Mouse (Mus musculus): ENCODE data around the gene Slc22a15. TPM values are rescaled to one million over a fixed set of nuclear protein-coding genes. Genes with fewer than 3 reads are reported as not detected.

Gene Slc22a15
- total RNA-seq, 1 experiment from 2014 or later = 7.1 TPM

DNA sequence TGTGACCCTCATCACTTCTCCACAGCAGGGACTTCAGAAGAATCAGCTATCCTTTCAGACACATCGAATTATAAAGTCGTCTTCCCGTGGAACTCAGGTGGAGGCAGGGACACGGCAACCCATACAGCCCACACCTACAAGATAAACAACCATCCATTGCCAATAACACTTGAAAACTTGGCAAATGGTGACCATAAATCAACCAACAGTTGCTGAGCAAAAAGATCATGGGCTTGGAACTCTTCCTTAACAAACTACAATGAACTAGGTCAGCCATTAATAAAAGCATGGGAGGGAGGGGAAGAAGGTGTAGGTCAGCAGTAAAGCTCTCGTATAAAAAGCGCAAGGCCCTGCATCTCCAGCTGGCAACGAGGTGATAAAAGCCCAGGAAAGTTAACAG lies 1.9 kb downstream of the Slc22a15 start:
- no peak for ATAC-seq (replicated peaks; ENCODE audit: insufficient number of reproducible peaks, low FRiP score, low TSS enrichment, poor library complexity, severe bottlenecking)

- no peak for ATAC-seq (replicated peaks; ENCODE audit: insufficient number of reproducible peaks, low FRiP score, low TSS enrichment, poor library complexity, severe bottlenecking)
Observed at GRCm38 (mm10) chr3:101918526-101918925, 5.7 kb downstream of the Slc22a15 start.

GRCm38 (mm10) chr3:101917665-101918064 lies 6.6 kb downstream of the Slc22a15 start:
- no peak for ATAC-seq (replicated peaks; ENCODE audit: insufficient number of reproducible peaks, low FRiP score, low TSS enrichment, poor library complexity, severe bottlenecking)

DNA sequence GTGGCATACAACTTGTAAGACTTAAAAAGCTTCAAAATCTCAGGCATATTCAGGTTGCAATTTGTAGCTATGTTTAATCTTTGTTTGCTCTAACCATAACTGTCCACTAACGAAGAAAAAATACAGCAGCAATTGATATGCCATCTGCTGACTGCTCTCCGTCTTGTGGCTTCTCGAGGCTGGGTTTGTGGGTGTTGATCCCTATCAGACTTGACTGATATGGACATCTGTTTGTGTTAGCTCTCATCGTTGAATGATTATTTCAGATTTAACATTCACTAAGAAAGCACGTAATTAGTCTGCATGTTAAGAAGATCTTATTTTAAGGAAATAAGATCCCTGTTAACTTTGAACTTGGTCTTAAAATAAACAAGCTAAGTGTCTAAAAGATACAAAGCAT lies 7.7 kb downstream of the Slc22a15 start:
- ATAC-seq (replicated peaks; ENCODE audit: insufficient number of reproducible peaks, low FRiP score, low TSS enrichment, poor library complexity, severe bottlenecking) = no peak

DNA sequence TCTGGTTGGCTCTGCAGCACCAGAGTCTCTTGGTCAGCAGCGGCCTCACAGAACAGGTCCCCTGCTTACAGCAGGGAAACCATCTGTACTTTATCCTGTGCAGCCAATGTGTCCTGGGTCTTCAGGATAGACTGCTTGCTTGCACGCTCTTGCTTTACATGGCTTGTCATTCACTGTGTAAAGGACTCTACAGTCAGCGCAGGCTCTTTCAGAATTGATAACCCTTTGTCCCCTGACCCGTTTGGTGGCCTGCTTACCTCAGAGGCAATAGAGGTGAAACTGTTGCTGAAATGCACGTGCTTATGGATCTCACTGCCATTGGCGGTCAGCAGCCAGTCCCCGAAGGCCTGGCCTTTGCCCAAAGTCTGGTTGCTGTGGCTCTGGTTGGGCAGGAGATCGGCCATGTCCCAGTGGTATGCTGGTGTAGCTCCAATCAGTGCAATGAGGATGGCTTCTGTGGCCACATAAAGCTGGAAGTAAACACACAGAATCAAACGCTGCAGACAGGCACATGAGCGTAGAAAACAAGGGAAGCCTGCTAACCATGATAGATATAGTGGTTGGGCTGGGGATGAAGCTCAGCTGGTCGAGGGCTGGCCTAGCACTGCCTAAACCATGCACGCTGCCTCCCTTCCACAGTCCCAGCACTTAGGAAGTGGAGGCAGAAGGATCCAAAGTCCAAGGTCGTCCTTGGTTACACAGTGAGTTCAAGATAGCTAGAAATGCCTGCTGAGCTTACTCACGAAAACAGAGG lies 9.0 kb downstream of the Slc22a15 start:
- no peak for ATAC-seq (replicated peaks; ENCODE audit: insufficient number of reproducible peaks, low FRiP score, low TSS enrichment, poor library complexity, severe bottlenecking)

- ATAC-seq (replicated peaks; ENCODE audit: insufficient number of reproducible peaks, low FRiP score, low TSS enrichment, poor library complexity, severe bottlenecking) = no peak
Observed at GRCm38 (mm10) chr3:101914266-101914665, 10.0 kb downstream of the Slc22a15 start.

- no peak for ATAC-seq (replicated peaks; ENCODE audit: insufficient number of reproducible peaks, low FRiP score, low TSS enrichment, poor library complexity, severe bottlenecking)
Observed at GRCm38 (mm10) chr3:101912041-101912440, 12.2 kb downstream of the Slc22a15 start.

GRCm38 (mm10) chr3:101907049-101907448 lies 17.2 kb downstream of the Slc22a15 start:
- ATAC-seq (replicated peaks; ENCODE audit: insufficient number of reproducible peaks, low FRiP score, low TSS enrichment, poor library complexity, severe bottlenecking) = no peak

GRCm38 (mm10) chr3:101904776-101905175 lies 19.5 kb downstream of the Slc22a15 start:
- no peak for ATAC-seq (replicated peaks; ENCODE audit: insufficient number of reproducible peaks, low FRiP score, low TSS enrichment, poor library complexity, severe bottlenecking)

- no peak for ATAC-seq (replicated peaks; ENCODE audit: insufficient number of reproducible peaks, low FRiP score, low TSS enrichment, poor library complexity, severe bottlenecking)
Observed at GRCm38 (mm10) chr3:101903091-101903490, 21.2 kb downstream of the Slc22a15 start.

- ATAC-seq (replicated peaks; ENCODE audit: insufficient number of reproducible peaks, low FRiP score, low TSS enrichment, poor library complexity, severe bottlenecking) = no peak
Observed at GRCm38 (mm10) chr3:101902344-101902743, 21.9 kb downstream of the Slc22a15 start.

- ATAC-seq (replicated peaks; ENCODE audit: insufficient number of reproducible peaks, low FRiP score, low TSS enrichment, poor library complexity, severe bottlenecking) = no peak
Observed at GRCm38 (mm10) chr3:101897377-101897974, 26.8 kb downstream of the Slc22a15 start.

- ATAC-seq (replicated peaks; ENCODE audit: insufficient number of reproducible peaks, low FRiP score, low TSS enrichment, poor library complexity, severe bottlenecking) = peak; percentile 78; the same call in 1 of the 2 replicates
Observed at GRCm38 (mm10) chr3:101896893-101897292, 27.4 kb downstream of the Slc22a15 start.

- ATAC-seq (replicated peaks; ENCODE audit: insufficient number of reproducible peaks, low FRiP score, low TSS enrichment, poor library complexity, severe bottlenecking) = no peak
Observed at GRCm38 (mm10) chr3:101895376-101895910, 28.8 kb downstream of the Slc22a15 start.

DNA sequence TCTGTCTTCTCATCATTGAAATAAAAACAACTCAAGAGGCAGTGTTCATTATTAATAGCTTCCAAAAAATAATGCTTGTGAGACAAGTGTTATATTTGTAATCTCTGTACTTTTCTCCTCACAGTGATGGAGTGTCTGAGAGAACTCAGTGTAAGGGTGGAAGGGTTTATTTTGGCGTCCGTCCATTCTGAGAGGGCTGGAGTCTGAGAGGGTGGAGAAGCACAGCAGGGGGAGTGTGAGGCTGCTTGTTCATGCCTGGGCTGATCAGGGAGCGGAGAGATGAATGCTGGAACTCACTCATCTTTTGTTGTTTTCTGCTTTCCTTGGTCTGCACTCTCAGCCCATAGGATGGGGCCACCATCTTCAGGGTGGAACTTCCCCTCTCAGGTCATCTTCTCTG lies 38.7 kb downstream of the Slc22a15 start:
- no peak for ATAC-seq (replicated peaks; ENCODE audit: insufficient number of reproducible peaks, low FRiP score, low TSS enrichment, poor library complexity, severe bottlenecking)

DNA sequence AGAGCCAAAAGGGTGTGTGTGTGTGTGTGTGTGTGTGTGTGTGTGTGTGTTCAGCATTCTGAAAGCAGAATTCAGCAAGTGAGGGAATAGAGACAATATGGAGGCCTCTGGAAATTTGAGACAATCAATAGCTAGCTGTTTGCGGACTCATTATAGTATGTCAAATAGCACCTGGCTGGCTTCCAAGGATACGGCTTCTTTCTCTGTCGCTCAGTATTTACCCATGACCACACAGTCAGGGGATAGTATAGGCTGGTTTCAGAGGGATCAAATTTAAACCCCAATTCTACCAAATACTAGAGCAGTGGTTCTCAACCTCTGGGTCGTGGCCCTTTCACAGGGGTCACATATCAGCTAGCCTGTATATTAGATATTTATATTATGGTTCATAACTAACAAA lies 39.2 kb downstream of the Slc22a15 start:
- ATAC-seq (replicated peaks; ENCODE audit: insufficient number of reproducible peaks, low FRiP score, low TSS enrichment, poor library complexity, severe bottlenecking) = no peak

- ATAC-seq (replicated peaks; ENCODE audit: insufficient number of reproducible peaks, low FRiP score, low TSS enrichment, poor library complexity, severe bottlenecking) = no peak
Observed at GRCm38 (mm10) chr3:101883902-101884301, 40.4 kb downstream of the Slc22a15 start.

- ATAC-seq (replicated peaks; ENCODE audit: insufficient number of reproducible peaks, low FRiP score, low TSS enrichment, poor library complexity, severe bottlenecking) = no peak
Observed at GRCm38 (mm10) chr3:101881721-101882120, 42.5 kb downstream of the Slc22a15 start.

DNA sequence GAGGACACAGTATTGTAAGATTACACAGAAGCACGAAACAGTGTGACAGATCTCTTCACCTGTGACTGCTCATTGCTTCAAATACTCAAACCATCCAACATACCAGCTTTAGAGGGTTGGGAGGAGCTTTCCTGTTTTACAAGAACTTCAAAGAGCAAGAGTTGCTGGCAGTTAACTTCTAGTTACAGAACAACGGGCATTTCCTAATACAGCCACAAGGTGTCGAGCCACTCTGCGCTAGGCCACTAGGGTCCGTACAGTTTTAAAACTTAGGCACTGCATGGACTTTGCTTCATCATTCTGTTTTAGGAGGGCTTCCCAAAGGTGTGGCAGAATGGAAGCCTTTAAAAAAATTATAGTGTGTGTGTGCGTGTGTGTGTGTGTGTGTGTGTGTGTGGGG lies 43.4 kb downstream of the Slc22a15 start:
- no peak for ATAC-seq (replicated peaks; ENCODE audit: insufficient number of reproducible peaks, low FRiP score, low TSS enrichment, poor library complexity, severe bottlenecking)

- no peak for ATAC-seq (replicated peaks; ENCODE audit: insufficient number of reproducible peaks, low FRiP score, low TSS enrichment, poor library complexity, severe bottlenecking)
Observed at GRCm38 (mm10) chr3:101878136-101878535, 46.1 kb downstream of the Slc22a15 start.

Data from monocyte, adult 5-6 weeks (primary cell).